Mouse (Mus musculus): ENCODE measurements around the gene Hist2h3c2.
"Not testable (repeated sequence)": the region's sequence is repeated elsewhere in the genome, so short reads cannot be mapped to it uniquely, and the experiment has no call there.

The Hist2h3c2 gene

GRCm38 (mm10) chr3:96238954-96239793, at the start of gene Hist2h3c2:
Gene Hist2h3c2, minus strand, starts transcription at chr3:96239127.
- not testable (repeated sequence) for DNase-seq (ENCODE audit: low read depth, low spot score)

GRCm38 (mm10) chr3:96287334-96287733, 48.4 kb upstream of the Hist2h3c2 start:
- not testable (repeated sequence) for DNase-seq (ENCODE audit: low read depth, low spot score)

- DNase-seq (ENCODE audit: low read depth, low spot score): no peak
Measured at GRCm38 (mm10) chr3:96284457-96284856, 45.5 kb upstream of the Hist2h3c2 start.

GRCm38 (mm10) chr3:96280660-96281059, 41.7 kb upstream of the Hist2h3c2 start:
- DNase-seq (ENCODE audit: low read depth, low spot score): no peak

GRCm38 (mm10) chr3:96277800-96278624, 39.1 kb upstream of the Hist2h3c2 start:
- peak; percentile 89 for DNase-seq (ENCODE audit: low read depth, low spot score)

- no peak for DNase-seq (ENCODE audit: low read depth, low spot score)
Measured at GRCm38 (mm10) chr3:96277428-96277799, 38.5 kb upstream of the Hist2h3c2 start.

- DNase-seq (ENCODE audit: low read depth, low spot score): no peak
Measured at GRCm38 (mm10) chr3:96273591-96274465, 34.9 kb upstream of the Hist2h3c2 start.

GRCm38 (mm10) chr3:96269511-96270474, 30.9 kb upstream of the Hist2h3c2 start, which contains the start of gene Hist2h2bb:
Gene Hist2h2bb, plus strand, starts transcription at chr3:96269752.
- peak; percentile 98 for DNase-seq (ENCODE audit: low read depth, low spot score)

GRCm38 (mm10) chr3:96268776-96269378, 29.9 kb upstream of the Hist2h3c2 start:
- DNase-seq (ENCODE audit: low read depth, low spot score): not testable (repeated sequence)

GRCm38 (mm10) chr3:96268051-96268775, 29.3 kb upstream of the Hist2h3c2 start, which contains the start of gene Hist2h3b:
Gene Hist2h3b, plus strand, starts transcription at chr3:96268654.
- DNase-seq (ENCODE audit: low read depth, low spot score): peak; percentile 93

GRCm38 (mm10) chr3:96267541-96267940, 28.6 kb upstream of the Hist2h3c2 start:
- no peak for DNase-seq (ENCODE audit: low read depth, low spot score)

- no peak for DNase-seq (ENCODE audit: low read depth, low spot score)
Measured at GRCm38 (mm10) chr3:96266132-96266710, 27.3 kb upstream of the Hist2h3c2 start.

GRCm38 (mm10) chr3:96264404-96264949, 25.6 kb upstream of the Hist2h3c2 start:
- DNase-seq (ENCODE audit: low read depth, low spot score): no peak

GRCm38 (mm10) chr3:96263558-96264403, 24.9 kb upstream of the Hist2h3c2 start:
- no peak for DNase-seq (ENCODE audit: low read depth, low spot score)

GRCm38 (mm10) chr3:96262979-96263550, 24.1 kb upstream of the Hist2h3c2 start, which contains the start of gene Hist2h4:
Gene Hist2h4, minus strand, starts transcription at chr3:96263311.
- DNase-seq (ENCODE audit: low read depth, low spot score): peak; percentile 92

- peak; percentile 93 for DNase-seq (ENCODE audit: low read depth, low spot score)
Measured at GRCm38 (mm10) chr3:96262216-96262875, 23.4 kb upstream of the Hist2h3c2 start.

All from skeletal muscle tissue, adult 2 months (tissue).